Mouse (Mus musculus) heart, adult 18-20 months (tissue): ENCODE results near the gene Gm49486. TPM values are rescaled to one million over a fixed set of nuclear protein-coding genes. Genes with fewer than 3 reads are reported as not detected.

Experiments used
- DNase-seq, 2 experiments: peaks; one replicate each; pipeline ENCODE4 v3.0.0; 2021 to 2022; ENCODE audit warnings: mixed read lengths in 1 of 2
- total RNA-seq, 2 experiments: library from RNA; stranded (reverse); gene quantifications; 2 replicates each; pipeline ENCODE4 v1.2.3; 2021

The Gm49486 gene
- total RNA-seq, 2 experiments from 2014 or later, result 1.2 to 1.3 TPM

DNA sequence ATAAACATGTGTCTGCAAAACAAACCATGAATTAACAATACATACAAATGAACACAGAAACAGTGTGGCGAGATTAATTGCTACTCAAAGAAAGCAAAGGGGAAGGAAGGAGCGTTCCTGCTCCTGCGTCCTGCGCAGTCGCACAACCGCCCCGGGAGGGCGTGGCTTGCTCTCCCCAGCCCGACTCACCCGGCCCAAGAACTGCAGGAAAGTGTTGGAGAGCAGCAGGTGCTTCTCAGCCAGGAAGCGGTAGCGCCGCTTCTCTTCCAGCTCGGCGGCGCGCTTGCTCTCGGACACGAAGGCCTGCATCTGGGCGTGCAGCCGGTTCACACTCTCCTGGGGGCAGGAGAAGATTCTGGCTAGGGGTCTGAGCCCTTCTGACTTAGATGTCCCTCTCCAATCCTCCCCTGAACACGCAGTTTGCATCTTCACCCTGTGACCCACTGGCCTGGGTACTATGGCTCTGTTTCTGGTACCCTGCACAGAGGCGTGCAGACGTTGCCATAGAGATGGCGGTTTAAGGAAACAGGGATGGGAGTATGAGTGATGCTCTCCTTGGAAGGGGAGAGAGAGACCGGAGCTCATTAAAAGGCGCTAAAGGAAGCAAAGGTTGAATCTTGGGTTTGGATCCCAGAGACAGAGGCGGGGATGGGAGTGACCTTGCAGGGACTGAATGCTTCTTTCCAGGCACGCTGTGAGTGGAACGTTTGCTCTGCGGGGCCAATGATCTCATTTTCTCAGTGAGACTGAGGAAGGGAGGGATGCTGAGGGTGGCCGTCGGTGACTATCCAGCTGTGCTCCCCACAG is 41.3 kb downstream of the Gm49486 start:
- DNase-seq, result peak; percentile 83 to 84

DNA sequence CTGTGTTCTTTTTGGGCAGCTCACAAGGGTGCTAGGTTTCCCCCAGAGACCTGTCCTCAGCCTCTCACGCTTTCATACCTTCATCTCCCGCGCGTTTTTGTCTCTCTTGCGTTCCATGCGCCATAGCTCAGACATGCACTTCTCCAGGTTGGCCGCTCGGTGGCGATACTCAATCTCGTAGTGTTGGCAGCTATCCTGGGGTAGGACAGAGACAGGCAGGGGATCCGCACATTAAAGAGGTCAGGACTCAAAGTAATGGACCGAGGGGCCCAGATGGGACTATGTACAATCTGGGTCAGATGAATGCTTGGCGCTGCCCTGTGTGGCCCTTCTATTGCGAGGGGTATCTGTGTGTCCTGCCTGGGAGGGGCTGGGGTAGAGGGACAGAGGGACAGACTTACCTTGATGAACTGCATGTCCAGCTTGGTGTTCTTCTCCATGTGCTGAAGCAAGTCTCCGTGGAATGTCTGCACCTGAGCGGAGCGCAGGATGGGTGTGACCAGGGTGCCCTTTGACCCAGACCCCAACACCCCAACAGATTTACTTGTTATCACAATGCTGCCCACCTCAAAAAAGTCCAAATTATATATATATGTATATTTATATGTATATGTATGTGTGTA is 42.0 kb downstream of the Gm49486 start:
- peak in 1 of 2 experiments; percentile 63 for DNase-seq

DNA sequence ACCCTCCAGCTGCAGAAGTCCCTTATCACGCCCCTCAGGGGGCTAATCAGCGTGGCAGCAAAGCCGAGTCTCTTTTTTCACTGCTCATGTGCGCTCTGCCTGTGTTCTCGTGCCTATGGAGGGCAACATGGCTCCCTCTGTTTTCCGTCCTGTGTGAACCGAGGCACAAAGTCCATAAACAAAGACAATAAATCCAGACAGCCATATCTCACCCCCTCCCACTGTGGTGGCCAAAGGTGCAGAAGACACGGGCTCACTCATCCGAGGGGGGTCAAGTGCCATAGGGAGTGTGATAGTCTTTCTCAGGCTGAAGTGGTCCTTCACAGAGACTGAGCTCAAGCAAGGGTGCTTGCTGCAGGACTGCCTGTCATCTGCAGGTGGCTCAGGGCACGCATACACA is 43.8 kb downstream of the Gm49486 start:
- DNase-seq, result no peak

GRCm38 (mm10) chr15:79277728-79278127 is 48.5 kb downstream of the Gm49486 start:
- no peak for DNase-seq

DNA sequence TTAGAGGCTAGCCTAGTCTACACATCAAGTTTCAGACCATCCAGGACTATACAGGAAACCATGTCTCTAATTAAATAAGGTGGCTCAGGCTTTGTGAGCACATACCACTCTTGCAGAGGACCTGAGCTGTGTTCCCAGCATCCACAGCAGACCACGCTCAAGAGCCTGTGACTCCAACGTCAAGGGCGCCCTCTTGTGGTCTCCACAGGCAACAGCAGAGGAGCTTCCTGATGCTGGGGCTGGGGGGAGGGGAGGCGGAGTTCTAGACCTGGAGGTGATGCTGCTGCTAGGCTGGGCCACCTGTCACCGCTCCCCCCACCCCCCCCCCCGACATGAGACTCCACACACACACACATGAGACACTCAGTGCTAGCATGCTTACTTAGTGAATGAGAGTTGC is 51.0 kb downstream of the Gm49486 start:
- peak in 1 of 2 experiments; percentile 11 for DNase-seq

DNA sequence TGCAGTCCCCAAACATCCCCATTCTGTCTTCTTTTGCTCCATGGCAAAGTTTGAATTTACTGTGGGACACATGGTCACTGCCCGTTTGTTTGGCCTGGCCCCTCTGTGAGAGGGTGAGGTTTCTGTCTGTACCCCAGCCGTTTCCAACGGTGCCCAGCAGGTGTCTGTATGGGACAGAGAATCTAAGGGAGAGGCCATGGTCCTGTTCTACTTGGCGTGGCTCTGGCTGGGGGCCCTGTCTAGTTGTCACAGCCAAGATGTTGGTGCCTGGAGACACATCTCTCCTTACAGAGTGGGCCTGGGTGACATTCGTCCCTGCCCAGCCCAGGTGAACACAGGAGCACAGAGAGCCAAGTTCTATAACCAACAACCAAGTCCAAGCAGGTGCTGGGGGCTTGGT is 51.7 kb downstream of the Gm49486 start:
- peak in 1 of 2 experiments; percentile 11 for DNase-seq

DNA sequence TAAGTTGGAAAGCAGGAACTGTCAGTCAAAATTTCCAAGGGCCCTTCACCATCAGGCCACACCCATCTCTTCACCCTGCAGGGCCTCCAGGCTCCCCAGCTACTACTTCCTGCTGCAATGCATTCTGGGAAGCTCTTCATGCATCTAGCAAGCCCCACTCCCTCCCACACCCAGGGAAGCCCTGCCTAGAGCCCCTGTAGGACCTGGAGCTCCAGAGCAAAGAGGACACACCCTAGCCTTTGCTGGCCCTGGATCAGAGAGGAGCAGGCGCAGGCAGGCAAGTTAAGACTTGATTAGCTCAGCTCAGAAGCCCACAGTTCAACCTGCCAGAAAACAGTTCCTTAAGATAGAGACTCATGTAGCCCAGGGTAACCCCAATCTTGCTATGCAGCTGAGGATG is 52.2 kb downstream of the Gm49486 start:
- no peak for DNase-seq

DNA sequence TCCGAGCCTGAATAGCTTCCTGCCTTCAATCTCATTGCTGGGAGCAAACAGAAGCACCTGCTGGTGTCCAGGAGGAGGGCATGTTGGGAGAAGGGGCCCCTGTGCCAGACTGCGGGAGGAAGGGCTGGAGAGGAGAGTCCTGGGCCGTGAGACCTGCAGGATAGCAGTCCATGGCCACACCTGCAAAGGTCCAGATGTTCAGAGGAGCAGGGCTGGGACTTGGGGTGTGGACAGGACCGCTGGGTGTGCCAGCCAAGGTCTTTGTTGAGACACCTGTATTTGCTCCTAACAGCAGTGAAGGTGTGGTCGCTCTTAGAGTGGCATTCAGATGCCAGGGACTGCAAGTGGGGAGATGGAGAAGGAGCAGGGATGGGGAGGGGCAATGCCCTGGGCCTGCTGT is 53.2 kb downstream of the Gm49486 start:
- no peak for DNase-seq

GRCm38 (mm10) chr15:79283371-79283770 is 54.2 kb downstream of the Gm49486 start:
- DNase-seq, result no peak

GRCm38 (mm10) chr15:79285399-79285798 is 56.2 kb downstream of the Gm49486 start, which contains the start of gene Baiap2l2:
Gene Baiap2l2, minus strand, starts transcription at chr15:79285537.
- no peak for DNase-seq

DNA sequence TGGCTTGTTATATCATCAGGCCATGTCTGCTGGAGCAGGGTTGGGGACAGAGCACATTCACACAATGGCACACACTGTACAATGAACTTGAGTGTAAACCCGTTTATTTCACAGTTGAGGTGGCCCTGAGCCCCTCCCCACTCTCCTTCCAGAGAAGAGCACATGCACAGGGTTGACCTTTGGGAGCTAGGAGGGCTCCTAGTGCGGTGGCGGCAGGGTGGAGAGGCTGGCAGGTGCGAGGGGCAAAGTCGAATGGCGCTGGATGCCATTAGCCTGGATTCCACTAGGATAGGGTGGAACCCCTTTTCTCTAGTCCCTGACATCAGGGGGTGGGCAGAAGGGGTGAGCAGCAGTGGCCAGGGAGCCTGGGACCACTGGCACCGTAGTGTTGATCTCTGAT is 57.0 kb downstream of the Gm49486 start:
- no peak for DNase-seq

DNA sequence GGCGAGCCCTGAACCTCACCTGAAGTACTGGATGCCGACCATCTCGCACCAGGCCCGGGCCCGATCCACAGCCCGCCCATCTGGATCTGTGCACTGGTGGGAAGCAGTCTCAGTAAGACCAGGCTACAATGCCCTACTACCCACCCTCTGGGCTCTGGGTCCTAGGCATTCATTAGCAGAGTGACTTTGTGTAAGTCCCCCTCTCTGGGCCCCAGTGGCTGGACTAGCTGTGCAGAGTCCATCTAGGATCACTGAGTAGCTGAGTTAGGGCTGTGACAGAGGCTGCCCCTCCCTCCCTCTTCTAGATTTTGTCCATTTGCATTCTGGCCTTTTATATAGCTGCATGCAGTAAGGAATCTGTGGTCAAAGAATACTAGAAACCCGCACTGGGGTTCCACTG is 57.9 kb downstream of the Gm49486 start:
- DNase-seq, result no peak

GRCm38 (mm10) chr15:79288387-79288786 is 59.2 kb downstream of the Gm49486 start:
- no peak for DNase-seq

- no peak for DNase-seq
Observed at GRCm38 (mm10) chr15:79289441-79289840, 60.2 kb downstream of the Gm49486 start.

DNA sequence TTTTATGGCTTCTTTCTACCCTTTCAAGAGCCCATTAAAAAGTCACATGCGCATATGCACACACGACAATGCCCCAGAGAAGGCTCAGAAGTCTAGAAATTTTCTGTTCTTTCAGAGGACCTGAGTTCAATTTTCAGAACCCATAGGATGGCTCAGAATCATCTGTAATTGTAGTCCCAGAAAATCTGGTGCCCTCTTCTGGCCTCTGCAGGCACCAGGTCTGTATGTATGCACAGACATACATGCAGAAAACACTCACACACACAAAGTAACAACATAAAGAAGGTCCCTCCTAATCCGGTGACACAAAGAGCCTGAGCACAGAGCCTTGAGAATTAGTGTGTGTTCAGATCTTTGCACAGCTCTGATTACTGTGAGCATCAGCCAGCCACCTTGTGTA is 61.1 kb downstream of the Gm49486 start:
- DNase-seq, result no peak

DNA sequence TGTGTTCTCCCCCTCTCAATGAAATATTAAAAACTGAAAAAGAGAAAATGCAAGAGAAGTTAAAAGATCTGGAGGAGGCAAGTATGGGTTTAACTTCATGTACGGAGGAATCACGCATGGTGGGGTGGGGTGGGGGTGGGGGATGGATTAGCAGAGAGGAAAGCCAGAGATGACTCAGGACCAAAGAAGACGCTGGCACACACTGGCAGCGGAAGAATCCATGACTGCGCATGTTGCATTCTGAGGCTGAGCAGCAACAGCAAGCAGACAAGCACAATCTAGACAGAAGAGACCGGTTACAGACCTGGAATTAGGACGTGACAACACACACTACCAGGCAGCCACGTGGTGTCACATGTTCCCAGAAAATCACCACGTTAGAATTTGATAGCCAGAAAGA is 63.6 kb downstream of the Gm49486 start:
- DNase-seq, result no peak

- DNase-seq, result no peak
Observed at GRCm38 (mm10) chr15:79298553-79298952, 69.4 kb downstream of the Gm49486 start.

GRCm38 (mm10) chr15:79299563-79300155 is 70.5 kb downstream of the Gm49486 start:
- DNase-seq, result no peak

GRCm38 (mm10) chr15:79303725-79304124 is 74.5 kb downstream of the Gm49486 start:
- DNase-seq, result no peak

- no peak for DNase-seq
Observed at GRCm38 (mm10) chr15:79304832-79305231, 75.6 kb downstream of the Gm49486 start.

GRCm38 (mm10) chr15:79306043-79306637 is 76.9 kb downstream of the Gm49486 start:
- DNase-seq, result no peak
